Mouse (Mus musculus): ENCODE measurements at regions not wholly inside any gene's neighbourhood (a gene's known extent, or its start where the extent isn't known, plus 50 kb on each side); places are given as distances from the start of the nearest gene placed in this dataset.

- TF ChIP-seq CTCF (conservative IDR thresholded peaks at IDR 0.05; ENCODE audit: low read length) (no peak), NANOG (IDR thresholded peaks at IDR 0.05; ENCODE audit: borderline replicate concordance, low read length) (no peak)
These were observed 264.4 kb upstream of the Mme start for GRCm38 (mm10) chr3:62976906-62977305.

All from E14TG2a.4 (cell line).